In genomic region chr15:36924171-36924570, GRCm38 (mm10) we compare ENCODE assay signal across 9 mouse cellular contexts.
DNase-seq lines count a peak whose midpoint lies in the region; ATAC-seq and TF ChIP-seq lines count a peak whose summit lies in the region.
"Had no signal": no experiment of that assay in that cellular context is flagged by ENCODE, and none has a peak within 500 bp of the region (broad histone marks: within the 10 kb centered on the region; RNA-seq: fewer than 3 reads in every experiment).

No protein-coding gene starts in this region.

- H3K9ac ChIP-seq in kidney, embryonic 14.5 days (ENCODE audit: low read depth, low read length) = no peak overlapping the region
- no peak overlapping the region for H3K9ac ChIP-seq in stomach, postnatal 0 days (ENCODE audit: low read length)
- H3K9ac ChIP-seq: limb, embryonic 12.5 days had no signal

- H3K4me3 ChIP-seq in kidney, adult 2 months (ENCODE audit: insufficient read depth, low read depth, low read length) = no peak overlapping the region
- no peak overlapping the region for H3K4me3 ChIP-seq in kidney, embryonic 14.5 days (ENCODE audit: low read length)
- H3K4me3 ChIP-seq in stomach, postnatal 0 days (ENCODE audit: low read depth, low read length) = no peak overlapping the region
- H3K4me3 ChIP-seq: limb, embryonic 12.5 days had no signal

- no peak for TF ChIP-seq EP300 in stomach, postnatal 0 days (optimal IDR thresholded peaks at IDR 0.05)

- peak; percentile 74 for DNase-seq in kidney, adult 2 months
- DNase-seq in cerebellum, postnatal 10 days = peak; percentile 86 to 89
- peak; percentile 63 to 79 for DNase-seq in kidney, postnatal 25 days
- DNase-seq in stomach, postnatal 0 days (ENCODE audit: low spot score) = peak; percentile 73
- DNase-seq in right cerebral cortex, postnatal 36 days (ENCODE audit: low spot score in 2 of 2) = no peak
- DNase-seq in layer of hippocampus, adult 9-10 months (ENCODE audit: low spot score) = no peak
- no peak for DNase-seq in retina, embryonic 14.5 days (ENCODE audit: low spot score)

- H3K4me1 ChIP-seq in kidney, adult 2 months (ENCODE audit: control insufficient read depth, insufficient read depth, low read length) = no peaks in the 10 kb centered on the region
- H3K4me1 ChIP-seq in kidney, embryonic 14.5 days (ENCODE audit: control insufficient read depth, insufficient read depth, low read length) = no peaks in the 10 kb centered on the region
- H3K4me1 ChIP-seq in stomach, postnatal 0 days (replicated peaks; ENCODE audit: control insufficient read depth, insufficient read depth) = 0 out of 2 replicates have a peak, but pooled peaks cover 2% of the 10 kb centered on the region
- H3K4me1 ChIP-seq: limb, embryonic 12.5 days had no signal

- no peaks in the 10 kb centered on the region for H3K9me3 ChIP-seq in kidney, embryonic 14.5 days (ENCODE audit: control insufficient read depth, low read length)
- H3K9me3 ChIP-seq in stomach, postnatal 0 days (ENCODE audit: control insufficient read depth, low read length) = no peaks in the 10 kb centered on the region
- H3K9me3 ChIP-seq: limb, embryonic 12.5 days had no signal

- no peak for TF ChIP-seq CTCF in kidney, adult 2 months (conservative IDR thresholded peaks at IDR 0.05; ENCODE audit: insufficient read depth, insufficient read length, low read depth, low read length)
- TF ChIP-seq CTCF in stomach, postnatal 0 days (IDR thresholded peaks at IDR 0.05; ENCODE audit: low read depth) = no peak

- no peak overlapping the region for H3K4me2 ChIP-seq in kidney, embryonic 14.5 days (replicated peaks; ENCODE audit: low read depth, low read length)
- H3K4me2 ChIP-seq in stomach, postnatal 0 days (replicated peaks; ENCODE audit: low read depth) = no peak overlapping the region
- H3K4me2 ChIP-seq: limb, embryonic 12.5 days had no signal

- H3K36me3 ChIP-seq in kidney, adult 2 months (ENCODE audit: control insufficient read depth, insufficient read depth, low read length) = no peaks in the 10 kb centered on the region
- no peaks in the 10 kb centered on the region for H3K36me3 ChIP-seq in kidney, embryonic 14.5 days (ENCODE audit: control insufficient read depth, insufficient read depth, low read length)
- H3K36me3 ChIP-seq in stomach, postnatal 0 days (ENCODE audit: control insufficient read depth, insufficient read depth, low read length) = no peaks in the 10 kb centered on the region
- H3K36me3 ChIP-seq: limb, embryonic 12.5 days had no signal

- H3K27me3 ChIP-seq in kidney, adult 2 months (replicated peaks; ENCODE audit: control insufficient read depth, insufficient read depth, low read length) = no peaks in the 10 kb centered on the region
- no peaks in the 10 kb centered on the region for H3K27me3 ChIP-seq in kidney, embryonic 14.5 days (ENCODE audit: control insufficient read depth, insufficient read depth, low read length)
- no peaks in the 10 kb centered on the region for H3K27me3 ChIP-seq in stomach, postnatal 0 days (ENCODE audit: control insufficient read depth, insufficient read depth, low read length)
- H3K27me3 ChIP-seq: limb, embryonic 12.5 days had no signal

- H3K27ac ChIP-seq in kidney, adult 2 months (ENCODE audit: insufficient read depth, low read depth, low read length) = no peak overlapping the region
- no peak overlapping the region for H3K27ac ChIP-seq in kidney, embryonic 14.5 days (ENCODE audit: low read depth, low read length)
- no peak overlapping the region; the same call in 1 of the 2 replicates for H3K27ac ChIP-seq in stomach, postnatal 0 days (replicated peaks)
- H3K27ac ChIP-seq: limb, embryonic 12.5 days had no signal

- ATAC-seq in kidney, embryonic 14.5 days (ENCODE audit: low FRiP score, low TSS enrichment) = no peak
- peak; percentile 40; the same call in 1 of the 2 replicates for ATAC-seq in stomach, postnatal 0 days (ENCODE audit: low FRiP score, low TSS enrichment)

- 58% methylated on average over 6 of the region's 6 CpGs for WGBS in kidney, adult 2 months
- WGBS in kidney, embryonic 14.5 days = 64% methylated on average over 6 of the region's 6 CpGs
- WGBS in stomach, postnatal 0 days = 36% methylated on average over 6 of the region's 6 CpGs

- TF ChIP-seq POLR2A in kidney, adult 2 months (IDR thresholded peaks at IDR 0.05; ENCODE audit: low read depth, low read length) = no peak

Comparison
In these comparisons a context has a peak if more than half of its experiments do, and no peak if none do; other contexts are left out.
1. DNase-seq: peak in kidney, adult 2 months (single experiment), cerebellum, postnatal 10 days (2 of 2), kidney, postnatal 25 days (2 of 2) and stomach, postnatal 0 days (single experiment); none in right cerebral cortex, postnatal 36 days (0 of 2), layer of hippocampus, adult 9-10 months (single experiment) and retina, embryonic 14.5 days (single experiment).